Mouse (Mus musculus) lung, adult 10 weeks (tissue): ENCODE data around the gene Gdf9. TPM values are rescaled to one million over a fixed set of nuclear protein-coding genes. Genes with fewer than 3 reads are reported as not detected.

Experiments
- polyA plus RNA-seq: library from polyadenylated mRNA; stranded (reverse); fragments of 350-450 nt; fragmentation: Illumina TruSeq; extraction: RNeasy Lipid Tissue Mini Kit (QIAGEN cat#74804); gene quantifications from one replicate; pipeline ENCODE4 v1.2.3, GENCODE M21; 2014; ENCODE audit warnings: low read depth, low replicate concordance; ENCODE audit not compliant: insufficient read depth

The Gdf9 gene
- polyA plus RNA-seq, result 1.0 TPM

DNA sequence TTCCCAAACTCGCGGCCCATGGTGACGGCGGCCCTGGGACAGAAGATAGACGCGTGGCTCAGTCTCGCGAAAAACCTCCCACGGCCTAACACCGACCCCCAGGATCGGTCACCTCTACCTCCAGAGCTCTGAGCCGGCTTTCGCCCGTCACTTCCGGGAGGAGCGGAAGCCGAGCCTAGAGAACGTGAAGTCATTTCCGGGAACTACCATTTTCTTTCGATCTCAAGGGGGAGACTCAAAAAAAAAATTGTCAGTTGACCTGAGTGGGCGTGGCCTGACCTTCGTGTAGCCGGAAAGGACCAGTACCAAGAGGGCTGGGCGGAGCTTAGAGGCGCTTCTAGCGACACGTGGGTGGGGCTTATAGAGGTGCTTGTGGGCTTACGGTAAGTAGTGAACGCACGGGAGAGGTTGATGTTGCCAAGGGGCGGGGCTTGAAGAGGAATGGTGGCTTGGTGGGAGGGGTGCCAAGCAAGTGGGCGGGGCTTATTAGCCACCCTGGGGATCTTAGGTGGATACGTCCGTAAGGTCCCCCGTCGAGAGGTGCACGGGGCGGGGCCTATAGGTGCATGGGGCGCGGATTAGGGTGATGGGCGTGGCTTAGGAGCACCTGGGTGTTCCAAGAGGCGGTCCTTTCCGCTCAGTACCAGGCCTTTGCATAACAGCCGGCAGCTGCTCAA, at the start of gene Gdf9, which contains the start of gene Uqcrq:
Gene Gdf9 (plus strand): TSS at position 354 of the 677 bp plus-strand sequence.
Gene Uqcrq (minus strand): TSS at position 162 of the 677 bp plus-strand sequence.

DNA sequence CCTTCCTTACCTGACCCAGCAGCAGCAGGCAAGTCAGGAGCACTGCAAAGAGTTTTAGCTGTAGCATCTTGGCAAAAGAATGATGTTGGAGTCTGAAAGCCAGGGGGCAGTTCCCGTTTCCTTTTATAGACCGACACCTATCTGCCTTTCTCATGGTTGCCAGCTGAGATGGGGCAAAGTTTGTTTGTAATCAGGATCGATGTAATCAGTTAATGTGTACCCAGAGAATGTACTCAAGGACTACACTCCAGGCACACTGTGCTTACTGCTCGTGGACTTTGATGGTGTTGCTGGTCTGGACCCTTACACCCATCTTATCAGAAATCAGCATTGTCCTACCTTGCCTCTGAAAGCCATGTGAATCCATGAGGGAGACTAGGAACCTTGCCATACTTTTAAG, 7.8 kb upstream of the Gdf9 start, which contains the start of gene Leap2:
Gene Leap2 (minus strand): TSS at position 135 of the 400 bp plus-strand sequence.

DNA sequence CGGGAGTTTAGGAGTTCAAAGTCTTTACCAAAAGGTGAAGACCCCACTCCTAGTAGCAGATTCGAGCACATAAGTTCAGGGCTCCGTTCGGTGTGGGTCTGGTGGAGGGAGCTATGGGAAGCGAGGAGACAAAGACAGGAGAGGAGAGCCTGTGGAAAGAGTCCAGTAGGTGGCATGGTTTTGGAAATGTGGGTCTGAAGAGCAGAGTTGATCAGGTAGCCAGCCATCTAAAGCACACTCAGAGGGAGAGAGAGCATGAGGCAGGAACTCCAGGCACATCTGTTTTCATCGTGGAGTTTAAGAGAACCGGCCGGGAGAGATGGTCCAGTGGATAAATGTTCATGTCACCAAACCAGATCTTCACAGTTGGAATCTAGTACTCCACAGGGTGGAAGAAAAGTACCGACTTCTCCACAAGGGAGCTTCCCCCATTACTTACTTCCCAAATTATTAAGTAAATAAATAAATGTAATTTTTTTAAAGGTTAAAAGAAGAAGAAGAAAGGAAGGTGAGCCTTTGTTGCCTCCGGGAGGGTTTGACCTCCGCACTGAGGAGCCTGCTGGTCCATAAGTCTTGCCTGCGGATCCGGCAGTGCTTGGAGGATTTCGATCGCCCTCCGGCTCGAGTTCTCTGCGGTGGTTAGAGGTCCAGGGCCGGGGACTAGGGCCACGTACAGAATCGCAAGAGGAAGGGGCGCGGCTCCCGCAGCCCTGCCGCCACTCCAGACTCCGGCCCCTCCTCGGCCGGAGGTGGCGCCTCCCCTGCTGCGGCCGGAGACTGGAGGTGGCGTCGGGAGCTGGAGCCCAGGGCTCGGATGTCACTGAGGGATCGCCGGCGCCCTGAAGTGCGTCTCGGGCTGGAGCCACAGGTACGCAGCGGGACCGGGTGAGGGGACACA, 25.9 kb downstream of the Gdf9 start, which contains the start of the genes Gm10447 and Shroom1:
Gene Gm10447 (minus strand): TSS at position 637 of the 898 bp plus-strand sequence.
Gene Shroom1 (plus strand): TSS at position 732 of the 898 bp plus-strand sequence.

DNA sequence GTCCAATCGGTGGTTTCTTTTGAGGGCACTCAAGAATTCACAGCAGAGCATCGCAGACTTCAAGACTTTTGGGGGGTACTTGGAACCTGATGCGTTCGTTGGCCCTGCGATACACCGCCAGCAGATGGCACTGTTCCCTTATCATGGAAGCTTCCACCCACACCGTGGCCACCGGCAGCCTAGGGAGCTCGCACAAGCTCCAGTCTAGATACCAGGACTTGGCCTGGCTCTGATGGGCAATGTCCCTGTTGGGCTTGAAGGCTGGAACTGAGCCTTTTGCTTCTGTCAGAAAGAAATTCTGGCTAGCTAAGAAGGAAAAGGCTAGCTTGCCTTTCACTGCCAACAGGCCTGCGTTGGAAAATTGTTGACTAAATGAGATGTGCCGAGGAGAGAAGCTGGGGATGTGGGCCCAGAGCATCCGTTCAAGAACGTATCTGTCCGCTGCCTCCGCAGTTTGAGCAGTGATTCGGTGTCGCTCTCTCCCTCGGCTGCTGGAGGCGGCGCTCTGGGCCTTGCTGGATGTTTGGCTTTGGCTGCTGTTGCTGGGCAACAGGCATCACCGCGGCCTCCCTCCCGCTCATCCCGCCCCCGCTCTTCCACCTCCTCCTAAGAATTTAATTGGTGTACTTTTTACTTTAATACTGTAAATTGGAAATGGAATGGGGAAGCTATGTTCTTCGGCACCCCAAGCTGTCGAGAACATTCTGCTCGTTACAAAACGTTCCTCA, 39.3 kb downstream of the Gdf9 start, which contains the start of gene Gm9837:
Gene Gm9837 (minus strand): TSS at position 512 of the 728 bp plus-strand sequence.

DNA sequence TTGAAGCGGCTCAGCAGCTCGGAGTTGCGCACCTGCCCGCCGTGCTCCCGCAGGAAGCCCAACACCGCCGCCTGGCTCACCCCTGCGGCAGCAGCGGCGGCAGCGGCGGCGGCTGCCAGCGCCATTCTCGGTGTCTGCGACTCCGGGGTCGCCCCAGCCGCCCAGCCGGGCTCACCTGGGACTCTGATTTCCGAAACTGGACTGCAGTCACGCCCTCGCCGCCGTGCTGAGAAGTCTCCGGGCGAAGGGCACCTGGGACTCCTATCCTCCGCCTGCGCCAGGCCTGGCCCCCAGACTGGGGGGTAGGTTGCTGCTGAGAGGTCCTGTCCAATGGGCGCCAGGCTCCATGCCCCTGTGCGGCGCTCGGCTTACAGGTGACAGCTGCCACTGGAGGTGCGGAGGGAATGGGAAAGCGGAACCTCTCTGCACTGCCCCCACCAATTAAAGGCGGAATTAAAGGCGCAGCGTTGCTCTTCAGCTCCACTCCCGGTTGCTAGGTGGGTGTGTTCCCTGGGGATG, 49.0 kb downstream of the Gdf9 start, which contains the start of the genes Gm9945 and Sowaha:
Gene Gm9945 (plus strand): TSS at position 384 of the 519 bp plus-strand sequence.
Gene Sowaha (minus strand): TSS at position 492 of the 519 bp plus-strand sequence.

Other genes with a start within 250 kb of the Gdf9 start
- gene Hspa4, start 130.6 kb upstream of the Gdf9 start, polyA plus RNA-seq, result 51.9 TPM
- 13.2 TPM for gene Zcchc10, start 106.3 kb upstream of the Gdf9 start, polyA plus RNA-seq
- gene Aff4, start 80.2 kb upstream of the Gdf9 start, polyA plus RNA-seq, result 12.3 TPM
- gene Leap2, start 7.9 kb upstream of the Gdf9 start, polyA plus RNA-seq, result not detected
- gene Uqcrq, start 192 bp upstream of the Gdf9 start, polyA plus RNA-seq, result 315 TPM
- gene Gm10447, start 26.1 kb downstream of the Gdf9 start, polyA plus RNA-seq, result not detected
- gene Shroom1, start 26.2 kb downstream of the Gdf9 start, polyA plus RNA-seq, result 0.87 TPM
- gene Gm9837, start 39.5 kb downstream of the Gdf9 start, polyA plus RNA-seq, result not detected
- not detected for gene Gm9945, start 49.1 kb downstream of the Gdf9 start, polyA plus RNA-seq
- 0.29 TPM for gene Sowaha, start 49.3 kb downstream of the Gdf9 start, polyA plus RNA-seq
- gene Sept8, start 88.2 kb downstream of the Gdf9 start, polyA plus RNA-seq, result 21.4 TPM
- 6.5 TPM for gene Kif3a, start 136.4 kb downstream of the Gdf9 start, polyA plus RNA-seq
- gene Il4, start 187.6 kb downstream of the Gdf9 start, polyA plus RNA-seq, result not detected
- not detected for gene Il13, start 203.7 kb downstream of the Gdf9 start, polyA plus RNA-seq